Mouse (Mus musculus) kidney, adult 2 months (tissue): ENCODE measurements around the gene Gm11214.

Source experiments
- CTCF ChIP-seq: fragments of 200-500 bp; conservative IDR thresholded peaks from 2 replicates; pipeline ENCODE4 v1.5.1; 2011; ENCODE audit warnings: low read depth, mild to moderate bottlenecking, control low read depth, low read length, moderate library complexity, mixed read lengths; ENCODE audit not compliant: insufficient read depth, insufficient read length
- POLR2A ChIP-seq: fragments of 200-500 bp; IDR thresholded peaks from one replicate; pipeline ENCODE4 v1.6.1; 2011; ENCODE audit warnings: low read depth, low read length, control low read depth

- TF ChIP-seq CTCF (no peak), POLR2A (no peak)
Measured at GRCm38 (mm10) chr4:63682441-63682840, 19.3 kb upstream of the Gm11214 start.
